Mouse (Mus musculus) thymus, adult 2 months (tissue): ENCODE results near the gene Ddx54. TPM values are rescaled to one million over a fixed set of nuclear protein-coding genes. Genes with fewer than 3 reads are reported as not detected.
A peak's percentile ranks its signal among the peaks of the same experiment; 100 is the strongest.

Experiments
- DNase-seq: peaks from one replicate; pipeline ENCODE4 v3.0.0; 2021
- H3K27ac ChIP-seq: fragments of 200-500 bp; 2 replicates; pipeline ENCODE4 v1.5.1; 2012; ENCODE audit warnings: low read length, control low read depth; ENCODE audit not compliant: control insufficient read depth, insufficient read depth
- H3K27me3 ChIP-seq: fragments of 200-500 bp; 2 replicates; pipeline ENCODE4 v1.6.1; 2012; ENCODE audit warnings: mild to moderate bottlenecking, low read length, moderate library complexity, mixed read lengths; ENCODE audit not compliant: control insufficient read depth, insufficient read depth
- H3K36me3 ChIP-seq: fragments of 200-500 bp; 2 replicates; pipeline ENCODE4 v1.6.1; 2012; ENCODE audit warnings: mild to moderate bottlenecking, low read length, moderate library complexity; ENCODE audit not compliant: control insufficient read depth, insufficient read depth
- H3K4me1 ChIP-seq: fragments of 200-500 bp; replicated peaks from 2 replicates; pipeline ENCODE4 v1.6.1; 2012; ENCODE audit warnings: low read length; ENCODE audit not compliant: control insufficient read depth, insufficient read depth
- H3K4me3 ChIP-seq: fragments of 200-500 bp; 2 replicates; pipeline ENCODE4 v1.5.1; 2012; ENCODE audit warnings: mild to moderate bottlenecking, low read length, control low read depth, moderate library complexity; ENCODE audit not compliant: control insufficient read depth, insufficient read depth
- CTCF ChIP-seq: fragments of 200-500 bp; IDR thresholded peaks from 2 replicates; pipeline ENCODE4 v1.5.1; 2012; ENCODE audit warnings: mild to moderate bottlenecking, control low read depth, low read length, moderate library complexity, borderline replicate concordance; ENCODE audit not compliant: control insufficient read depth, poor library complexity, insufficient read depth; ENCODE audit errors: extremely low read depth
- POLR2A ChIP-seq: fragments of 200-500 bp; IDR thresholded peaks from 2 replicates; pipeline ENCODE4 v1.6.1; 2012; ENCODE audit warnings: mild to moderate bottlenecking, low read length, control low read depth, moderate library complexity; ENCODE audit not compliant: control insufficient read depth, poor library complexity, insufficient read depth; ENCODE audit errors: extremely low read depth
- WGBS: fragments of 180-500 bp; shearing (Covaris S2); methylation state at CpG from one replicate; pipeline ENCODE4 v1.1.7; 2018; 5-methylcytosine and 5-hydroxymethylcytosine counted together
- polyA plus RNA-seq: library from polyadenylated mRNA; depleted of rRNA; stranded (reverse); fragments of >200 nt; gene quantifications from 2 replicates; pipeline ENCODE4 v1.2.3, GENCODE M21; 2012; rRNA removed

The Ddx54 gene
- polyA plus RNA-seq, 1 experiment, result 429 TPM

DNA sequence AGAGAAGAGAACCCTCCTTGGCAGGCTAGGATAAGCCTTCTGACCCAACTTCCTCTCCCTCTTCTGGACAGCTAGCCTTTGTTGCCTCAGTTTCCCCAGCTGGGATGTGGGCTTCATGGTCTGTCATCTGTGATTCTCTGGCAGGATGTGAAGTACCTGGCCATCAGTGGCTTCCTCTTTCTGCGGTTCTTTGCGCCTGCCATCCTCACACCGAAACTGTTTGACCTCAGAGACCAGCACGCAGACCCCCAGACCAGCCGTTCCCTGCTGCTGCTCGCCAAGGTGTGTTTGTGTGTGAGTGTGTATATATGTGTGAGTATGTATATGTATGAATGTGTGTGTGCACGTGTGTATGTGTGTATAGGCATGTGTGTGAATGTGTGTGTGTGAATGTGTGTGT is 57.6 kb downstream of the Ddx54 start:
- H3K27ac ChIP-seq, result no peak overlapping the region
- H3K4me3 ChIP-seq, result no peak overlapping the region
- 75% methylated on average over 7 of the region's 7 CpGs for WGBS
- no peaks in the 10 kb centered on the region for H3K36me3 ChIP-seq
- DNase-seq, result no peak
- H3K27me3 ChIP-seq, result no peaks in the 10 kb centered on the region
- peaks cover 13% of the 10 kb centered on the region for H3K4me1 ChIP-seq
- TF ChIP-seq CTCF, result no peak
- no peak for TF ChIP-seq POLR2A

GRCm38 (mm10) chr5:120671865-120672264 is 59.3 kb downstream of the Ddx54 start:
- TF ChIP-seq POLR2A (no peak), CTCF (no peak)
- WGBS, result 97% methylated on average over 3 of the region's 3 CpGs
- DNase-seq, result no peak
- Histone ChIP-seq H3K4me1 (peaks cover 13% of the 10 kb centered on the region), H3K4me3 (no peak overlapping the region), H3K36me3 (no peaks in the 10 kb centered on the region), H3K27me3 (no peaks in the 10 kb centered on the region), H3K27ac (no peak overlapping the region)

DNA sequence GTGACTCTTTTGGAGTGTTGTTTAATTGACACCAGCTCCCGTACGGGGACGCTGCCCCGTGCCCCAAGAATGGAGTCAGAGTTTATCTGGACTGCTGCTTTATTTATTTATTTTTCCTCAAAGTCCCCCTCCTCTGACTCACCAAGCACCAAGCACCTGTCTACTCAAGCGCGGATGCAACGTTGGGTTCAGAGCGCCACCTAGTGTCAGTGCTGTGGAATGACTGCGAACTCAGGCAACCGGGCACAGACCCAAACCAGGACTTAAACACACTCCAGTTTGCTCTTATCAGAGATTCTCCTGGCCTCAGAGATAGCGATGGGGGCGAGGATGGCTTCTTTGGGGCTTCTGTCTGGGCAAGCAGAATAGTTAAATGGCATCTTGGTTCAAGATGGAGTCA is 61.1 kb downstream of the Ddx54 start:
- H3K36me3 ChIP-seq, result no peaks in the 10 kb centered on the region
- no peak overlapping the region; the same call in 1 of the 2 replicates for H3K27ac ChIP-seq
- H3K4me1 ChIP-seq, result peaks cover 13% of the 10 kb centered on the region
- TF ChIP-seq CTCF, result peak; percentile 96
- no peak for TF ChIP-seq POLR2A
- H3K27me3 ChIP-seq, result no peaks in the 10 kb centered on the region
- 17% methylated on average over 12 of the region's 12 CpGs for WGBS
- peak; percentile 82 for DNase-seq
- H3K4me3 ChIP-seq, result no peak overlapping the region

GRCm38 (mm10) chr5:120674229-120675145 is 61.9 kb downstream of the Ddx54 start:
- 48% methylated on average over 21 of the region's 21 CpGs for WGBS
- no peak overlapping the region for H3K4me3 ChIP-seq
- no peaks in the 10 kb centered on the region for H3K27me3 ChIP-seq
- peak; percentile 51 for DNase-seq
- peaks cover 13% of the 10 kb centered on the region for H3K4me1 ChIP-seq
- TF ChIP-seq CTCF, result no peak
- TF ChIP-seq POLR2A, result no peak
- no peaks in the 10 kb centered on the region for H3K36me3 ChIP-seq
- no peak overlapping the region; the same call in 1 of the 2 replicates for H3K27ac ChIP-seq

DNA sequence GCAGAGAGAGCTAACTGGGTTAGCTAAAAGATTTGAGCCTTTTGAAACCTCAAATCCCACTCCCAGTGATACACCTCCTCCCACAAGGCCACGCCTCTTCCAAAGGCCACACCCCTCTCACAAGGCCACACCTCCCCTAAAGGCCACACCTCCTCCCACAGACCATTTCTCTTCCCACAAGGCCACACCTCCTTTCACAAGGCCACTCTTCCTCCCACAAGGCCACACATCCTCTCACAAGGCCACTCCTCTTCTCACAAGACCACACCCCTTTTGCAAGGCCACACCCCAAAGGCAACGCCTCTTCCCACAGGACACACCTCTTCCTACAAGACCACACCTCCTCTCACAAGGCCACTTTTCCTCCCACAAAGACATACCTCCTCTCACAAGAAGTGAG is 65.0 kb downstream of the Ddx54 start:
- H3K4me3 ChIP-seq, result no peak overlapping the region
- H3K27me3 ChIP-seq, result no peaks in the 10 kb centered on the region
- no peaks in the 10 kb centered on the region for H3K36me3 ChIP-seq
- TF ChIP-seq CTCF (no peak), POLR2A (no peak)
- 62% methylated on average over 2 of the region's 2 CpGs for WGBS
- no peak overlapping the region for H3K27ac ChIP-seq
- no peak for DNase-seq
- H3K4me1 ChIP-seq, result peaks cover 22% of the 10 kb centered on the region

Other genes with a start within 250 kb of the Ddx54 start
- gene Lhx5, start 181.0 kb upstream of the Ddx54 start, polyA plus RNA-seq, result 0.03 and 0.23 TPM in 2 replicates
- 1.8 and 2.5 TPM in 2 replicates for gene Sdsl, start 139.9 kb upstream of the Ddx54 start, polyA plus RNA-seq
- gene Sds, start 136.2 kb upstream of the Ddx54 start, polyA plus RNA-seq, result 0.65 and 0.75 TPM in 2 replicates
- gene Plbd2, start 109.1 kb upstream of the Ddx54 start, polyA plus RNA-seq, result 31.5 and 32.4 TPM in 2 replicates
- 21.9 and 29.1 TPM in 2 replicates for gene Slc8b1, start 101.6 kb upstream of the Ddx54 start, polyA plus RNA-seq
- gene Tpcn1, start 24.1 kb upstream of the Ddx54 start, polyA plus RNA-seq, result 203 and 208 TPM in 2 replicates
- 2.8 and 3.0 TPM in 2 replicates for gene Iqcd, start 23.7 kb upstream of the Ddx54 start, polyA plus RNA-seq
- gene Rita1, start 150 bp upstream of the Ddx54 start, polyA plus RNA-seq, result 18.8 and 20.6 TPM in 2 replicates
- gene Cfap73, start 21.5 kb downstream of the Ddx54 start, polyA plus RNA-seq, result 0.15 and 0.33 TPM in 2 replicates
- 27.7 and 28.0 TPM in 2 replicates for gene Rasal1, start 36.1 kb downstream of the Ddx54 start, polyA plus RNA-seq
- 60.6 and 66.6 TPM in 2 replicates for gene Dtx1, start 99.2 kb downstream of the Ddx54 start, polyA plus RNA-seq
- gene Oas2, start 137.1 kb downstream of the Ddx54 start, polyA plus RNA-seq, result 18.5 and 22.4 TPM in 2 replicates
- gene Oas3, start 164.9 kb downstream of the Ddx54 start, polyA plus RNA-seq, result 27.6 and 28.1 TPM in 2 replicates
- gene Oas1e, start 182.8 kb downstream of the Ddx54 start, polyA plus RNA-seq, result 0.52 and 0.74 TPM in 2 replicates
- 6.3 and 7.7 TPM in 2 replicates for gene Oas1c, start 199.8 kb downstream of the Ddx54 start, polyA plus RNA-seq
- 0.51 and 1.1 TPM in 2 replicates for gene Oas1f, start 234.6 kb downstream of the Ddx54 start, polyA plus RNA-seq
- 0.28 and 0.73 TPM in 2 replicates for gene Oas1h, start 248.7 kb downstream of the Ddx54 start, polyA plus RNA-seq